Mouse (Mus musculus): ENCODE measurements around the gene Sult1b1. TPM values are rescaled to one million over a fixed set of nuclear protein-coding genes. Genes with fewer than 3 reads are reported as not detected.

The Sult1b1 gene
- 1.6 and 4.5 TPM in 2 replicates for polyA plus RNA-seq (2014; fragmentation: Nextera tagmentation; extraction: Ambion mirVana)

- WGBS, result 92% methylated on average over 2 of the region's 2 CpGs
- H3K9ac ChIP-seq (ENCODE audit: low read length), result no peak within 1 kb of the TSS
- no peaks in the 10 kb centered on the region for H3K4me1 ChIP-seq (replicated peaks; ENCODE audit: control insufficient read depth, insufficient read depth, low read length)
- DNase-seq (ENCODE audit: low spot score) (no peak), ATAC-seq (replicated peaks; ENCODE audit: low FRiP score, low TSS enrichment, low read depth) (no peak)
- no peak within 1 kb of the TSS for H3K27ac ChIP-seq (ENCODE audit: low read depth)
- no peak within 1 kb of the TSS for H3K4me2 ChIP-seq (ENCODE audit: low read length)
- no peaks in the 10 kb centered on the region for H3K27me3 ChIP-seq (replicated peaks; ENCODE audit: control insufficient read depth, insufficient read depth, low read length)
- H3K4me3 ChIP-seq (ENCODE audit: low read depth, low read length), result no peak within 1 kb of the TSS
- H3K9me3 ChIP-seq (ENCODE audit: control insufficient read depth, low read length), result no peaks in the 10 kb centered on the region
- no peaks in the 10 kb centered on the region for H3K36me3 ChIP-seq (ENCODE audit: control insufficient read depth, insufficient read depth, low read length)
Observed at GRCm38 (mm10) chr5:87538111-87538510, at the start of gene Sult1b1. Gene Sult1b1 (minus strand): TSS chr5:87538195.

- H3K9me3 ChIP-seq (ENCODE audit: control insufficient read depth, low read length), result no peaks in the 10 kb centered on the region
- WGBS, result 76% methylated on average over 1 of the region's 1 CpGs
Observed at GRCm38 (mm10) chr5:87580389-87580788, 42.4 kb upstream of the Sult1b1 start.

GRCm38 (mm10) chr5:87574174-87574573 lies 36.2 kb upstream of the Sult1b1 start:
- Histone ChIP-seq H3K27me3 (replicated peaks; ENCODE audit: control insufficient read depth, insufficient read depth, low read length) (no peaks in the 10 kb centered on the region), H3K9me3 (ENCODE audit: control insufficient read depth, low read length) (no peaks in the 10 kb centered on the region), H3K4me3 (ENCODE audit: low read depth, low read length) (no peak overlapping the region), H3K27ac (ENCODE audit: low read depth) (no peak overlapping the region), H3K4me1 (replicated peaks; ENCODE audit: control insufficient read depth, insufficient read depth, low read length) (no peaks in the 10 kb centered on the region; the same call in 1 of the 2 replicates), H3K36me3 (ENCODE audit: control insufficient read depth, insufficient read depth, low read length) (no peaks in the 10 kb centered on the region), H3K4me2 (ENCODE audit: low read length) (no peak overlapping the region), H3K9ac (ENCODE audit: low read length) (no peak overlapping the region)
- ATAC-seq (replicated peaks; ENCODE audit: low FRiP score, low TSS enrichment, low read depth) (no peak), DNase-seq (ENCODE audit: low spot score) (no peak)
- 70% methylated on average over 1 of the region's 1 CpGs for WGBS

More at GRCm38 (mm10) chr5:87580389-87580788, 42.4 kb upstream of the Sult1b1 start:
- no peak for DNase-seq (ENCODE audit: low spot score)
- H3K4me3 ChIP-seq (ENCODE audit: low read depth, low read length), result no peak overlapping the region
- ATAC-seq (replicated peaks; ENCODE audit: low FRiP score, low TSS enrichment, low read depth), result no peak
- H3K4me2 ChIP-seq (ENCODE audit: low read length), result no peak overlapping the region
- no peaks in the 10 kb centered on the region for H3K27me3 ChIP-seq (replicated peaks; ENCODE audit: control insufficient read depth, insufficient read depth, low read length)
- H3K4me1 ChIP-seq (replicated peaks; ENCODE audit: control insufficient read depth, insufficient read depth, low read length), result no peaks in the 10 kb centered on the region
- H3K27ac ChIP-seq (ENCODE audit: low read depth), result no peak overlapping the region
- H3K9ac ChIP-seq (ENCODE audit: low read length), result no peak overlapping the region
- no peaks in the 10 kb centered on the region for H3K36me3 ChIP-seq (ENCODE audit: control insufficient read depth, insufficient read depth, low read length)

GRCm38 (mm10) chr5:87573490-87573889 lies 35.5 kb upstream of the Sult1b1 start:
- DNase-seq (ENCODE audit: low spot score), result no peak
- H3K9ac ChIP-seq (ENCODE audit: low read length), result no peak overlapping the region
- H3K36me3 ChIP-seq (ENCODE audit: control insufficient read depth, insufficient read depth, low read length), result no peaks in the 10 kb centered on the region
- 58% methylated on average over 5 of the region's 5 CpGs for WGBS
- H3K27me3 ChIP-seq (replicated peaks; ENCODE audit: control insufficient read depth, insufficient read depth, low read length), result no peaks in the 10 kb centered on the region
- H3K9me3 ChIP-seq (ENCODE audit: control insufficient read depth, low read length), result no peaks in the 10 kb centered on the region
- no peak for ATAC-seq (replicated peaks; ENCODE audit: low FRiP score, low TSS enrichment, low read depth)
- H3K4me3 ChIP-seq (ENCODE audit: low read depth, low read length), result no peak overlapping the region
- H3K4me2 ChIP-seq (ENCODE audit: low read length), result no peak overlapping the region
- H3K27ac ChIP-seq (ENCODE audit: low read depth), result no peak overlapping the region
- H3K4me1 ChIP-seq (replicated peaks; ENCODE audit: control insufficient read depth, insufficient read depth, low read length), result no peaks in the 10 kb centered on the region; the same call in 1 of the 2 replicates

- no peaks in the 10 kb centered on the region for H3K9me3 ChIP-seq (ENCODE audit: control insufficient read depth, low read length)
- DNase-seq (ENCODE audit: low spot score) (no peak), ATAC-seq (replicated peaks; ENCODE audit: low FRiP score, low TSS enrichment, low read depth) (no peak)
- H3K4me1 ChIP-seq (replicated peaks; ENCODE audit: control insufficient read depth, insufficient read depth, low read length), result no peaks in the 10 kb centered on the region; the same call in 1 of the 2 replicates
- WGBS, result 84% methylated on average over 6 of the region's 6 CpGs
- H3K27ac ChIP-seq (ENCODE audit: low read depth), result no peak overlapping the region
- no peaks in the 10 kb centered on the region for H3K27me3 ChIP-seq (replicated peaks; ENCODE audit: control insufficient read depth, insufficient read depth, low read length)
- no peak overlapping the region for H3K4me2 ChIP-seq (ENCODE audit: low read length)
- H3K36me3 ChIP-seq (ENCODE audit: control insufficient read depth, insufficient read depth, low read length), result no peaks in the 10 kb centered on the region
- no peak overlapping the region for H3K9ac ChIP-seq (ENCODE audit: low read length)
- no peak overlapping the region for H3K4me3 ChIP-seq (ENCODE audit: low read depth, low read length)
Observed at GRCm38 (mm10) chr5:87572781-87573180, 34.8 kb upstream of the Sult1b1 start.

GRCm38 (mm10) chr5:87568845-87569244 lies 30.9 kb upstream of the Sult1b1 start, which contains the start of gene Sult1d1:
Gene Sult1d1 (minus strand): TSS chr5:87569027.
- Histone ChIP-seq H3K4me3 (ENCODE audit: low read depth, low read length) (no peak within 1 kb of the TSS), H3K9me3 (ENCODE audit: control insufficient read depth, low read length) (no peaks in the 10 kb centered on the region), H3K9ac (ENCODE audit: low read length) (no peak within 1 kb of the TSS), H3K4me2 (ENCODE audit: low read length) (no peak within 1 kb of the TSS), H3K36me3 (ENCODE audit: control insufficient read depth, insufficient read depth, low read length) (no peaks in the 10 kb centered on the region), H3K27ac (ENCODE audit: low read depth) (no peak within 1 kb of the TSS), H3K27me3 (replicated peaks; ENCODE audit: control insufficient read depth, insufficient read depth, low read length) (no peaks in the 10 kb centered on the region), H3K4me1 (replicated peaks; ENCODE audit: control insufficient read depth, insufficient read depth, low read length) (no peaks in the 10 kb centered on the region; the same call in 1 of the 2 replicates)
- 64% methylated on average over 5 of the region's 5 CpGs for WGBS
- no peak for DNase-seq (ENCODE audit: low spot score)
- ATAC-seq (replicated peaks; ENCODE audit: low FRiP score, low TSS enrichment, low read depth), result peak; percentile 58; the same call in 1 of the 2 replicates

DNA sequence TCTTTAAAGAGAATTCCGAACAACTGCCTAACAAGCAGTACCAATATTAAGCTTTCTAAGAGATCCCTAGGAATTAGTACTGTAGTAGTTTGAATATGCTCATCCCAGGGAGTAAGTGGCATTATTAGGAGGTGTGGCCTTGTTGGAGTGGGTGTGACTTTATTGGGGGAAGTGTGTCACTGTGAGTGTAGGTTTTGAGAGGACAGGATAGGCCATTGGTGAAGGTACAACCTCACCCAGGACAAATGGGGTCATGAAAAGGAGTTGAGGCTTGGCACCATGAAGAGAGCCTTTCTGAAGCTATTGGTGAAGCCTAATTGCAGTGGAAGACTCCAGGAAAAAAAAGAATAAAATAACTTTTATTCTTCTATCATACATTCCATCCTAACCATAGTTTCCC lies 29.3 kb upstream of the Sult1b1 start:
- no peak overlapping the region for H3K4me3 ChIP-seq (ENCODE audit: low read depth, low read length)
- H3K36me3 ChIP-seq (ENCODE audit: control insufficient read depth, insufficient read depth, low read length), result no peaks in the 10 kb centered on the region
- DNase-seq (ENCODE audit: low spot score) (no peak), ATAC-seq (replicated peaks; ENCODE audit: low FRiP score, low TSS enrichment, low read depth) (no peak)
- H3K27me3 ChIP-seq (replicated peaks; ENCODE audit: control insufficient read depth, insufficient read depth, low read length), result no peaks in the 10 kb centered on the region
- H3K9me3 ChIP-seq (ENCODE audit: control insufficient read depth, low read length), result no peaks in the 10 kb centered on the region
- no peaks in the 10 kb centered on the region for H3K4me1 ChIP-seq (replicated peaks; ENCODE audit: control insufficient read depth, insufficient read depth, low read length)
- no peak overlapping the region for H3K4me2 ChIP-seq (ENCODE audit: low read length)
- H3K9ac ChIP-seq (ENCODE audit: low read length), result no peak overlapping the region
- H3K27ac ChIP-seq (ENCODE audit: low read depth), result no peak overlapping the region
- WGBS, result 87% methylated on average over 1 of the region's 1 CpGs

- Histone ChIP-seq H3K9me3 (ENCODE audit: control insufficient read depth, low read length) (no peaks in the 10 kb centered on the region), H3K9ac (ENCODE audit: low read length) (no peak overlapping the region), H3K27ac (ENCODE audit: low read depth) (no peak overlapping the region), H3K27me3 (replicated peaks; ENCODE audit: control insufficient read depth, insufficient read depth, low read length) (no peaks in the 10 kb centered on the region), H3K4me3 (ENCODE audit: low read depth, low read length) (no peak overlapping the region), H3K36me3 (ENCODE audit: control insufficient read depth, insufficient read depth, low read length) (no peaks in the 10 kb centered on the region), H3K4me2 (ENCODE audit: low read length) (no peak overlapping the region), H3K4me1 (replicated peaks; ENCODE audit: control insufficient read depth, insufficient read depth, low read length) (no peaks in the 10 kb centered on the region)
- DNase-seq (ENCODE audit: low spot score) (no peak), ATAC-seq (replicated peaks; ENCODE audit: low FRiP score, low TSS enrichment, low read depth) (no peak)
Observed at GRCm38 (mm10) chr5:87562966-87563365, 25.0 kb upstream of the Sult1b1 start.

DNA sequence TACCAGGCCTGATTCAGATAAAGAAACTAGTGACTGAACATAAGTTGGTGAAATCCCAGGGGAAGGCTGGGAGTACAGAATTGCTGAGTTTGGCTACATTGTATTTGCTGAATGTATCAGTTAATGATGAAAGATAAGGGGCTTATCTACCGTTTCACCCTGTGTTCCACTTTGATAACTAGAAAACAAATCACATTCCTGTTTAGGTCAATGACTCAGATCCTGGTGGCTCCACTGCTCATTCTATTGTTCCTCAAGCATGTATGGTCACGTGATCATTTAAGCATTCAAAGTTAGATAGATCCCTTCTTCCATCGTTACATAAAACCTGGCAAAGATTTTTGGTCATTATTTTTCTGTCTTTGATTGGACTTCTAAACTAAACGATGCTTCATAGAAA lies 24.5 kb upstream of the Sult1b1 start:
- H3K27me3 ChIP-seq (replicated peaks; ENCODE audit: control insufficient read depth, insufficient read depth, low read length), result no peaks in the 10 kb centered on the region
- H3K4me3 ChIP-seq (ENCODE audit: low read depth, low read length), result no peak overlapping the region
- H3K9ac ChIP-seq (ENCODE audit: low read length), result no peak overlapping the region
- H3K36me3 ChIP-seq (ENCODE audit: control insufficient read depth, insufficient read depth, low read length), result no peaks in the 10 kb centered on the region
- WGBS, result 80% methylated on average over 4 of the region's 4 CpGs
- no peak overlapping the region for H3K27ac ChIP-seq (ENCODE audit: low read depth)
- H3K4me2 ChIP-seq (ENCODE audit: low read length), result no peak overlapping the region
- ATAC-seq (replicated peaks; ENCODE audit: low FRiP score, low TSS enrichment, low read depth) (no peak), DNase-seq (ENCODE audit: low spot score) (no peak)
- no peaks in the 10 kb centered on the region for H3K9me3 ChIP-seq (ENCODE audit: control insufficient read depth, low read length)
- no peaks in the 10 kb centered on the region for H3K4me1 ChIP-seq (replicated peaks; ENCODE audit: control insufficient read depth, insufficient read depth, low read length)

All from intestine, embryonic 14.5 days (tissue).